Mouse (Mus musculus) cerebellum, postnatal 25 days (tissue): ENCODE results near the gene B3gnt4.

Experiments used
- DNase-seq, 2 experiments: peaks; one replicate each; pipeline ENCODE4 v3.0.0; 2021; ENCODE audit warnings: mixed read lengths in 2 of 2

Gene B3gnt4

DNA sequence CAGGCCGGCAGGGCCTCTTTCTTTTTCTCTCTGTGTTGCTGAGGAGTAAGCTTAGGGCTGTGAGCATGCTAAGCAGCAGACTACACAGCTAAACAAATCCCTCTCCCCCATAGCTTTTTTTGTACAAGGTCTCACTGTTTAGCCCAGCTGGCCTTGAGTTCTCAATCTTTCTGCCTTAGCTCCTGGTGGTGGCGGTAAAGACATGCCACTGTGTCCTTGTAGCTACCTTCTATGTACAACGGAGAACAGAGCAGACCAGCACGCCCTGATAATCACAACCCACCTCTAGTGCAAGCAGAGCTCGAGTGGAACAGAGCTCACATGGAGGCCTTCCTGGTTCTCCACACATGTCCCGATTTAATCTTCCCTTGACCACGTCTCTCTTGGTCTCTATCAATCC lies 18.4 kb downstream of the B3gnt4 start:
- peak in 1 of 2 experiments; percentile 2 for DNase-seq

GRCm38 (mm10) chr5:123530056-123530455 lies 19.8 kb downstream of the B3gnt4 start:
- peak in 1 of 2 experiments; percentile 2 for DNase-seq

DNA sequence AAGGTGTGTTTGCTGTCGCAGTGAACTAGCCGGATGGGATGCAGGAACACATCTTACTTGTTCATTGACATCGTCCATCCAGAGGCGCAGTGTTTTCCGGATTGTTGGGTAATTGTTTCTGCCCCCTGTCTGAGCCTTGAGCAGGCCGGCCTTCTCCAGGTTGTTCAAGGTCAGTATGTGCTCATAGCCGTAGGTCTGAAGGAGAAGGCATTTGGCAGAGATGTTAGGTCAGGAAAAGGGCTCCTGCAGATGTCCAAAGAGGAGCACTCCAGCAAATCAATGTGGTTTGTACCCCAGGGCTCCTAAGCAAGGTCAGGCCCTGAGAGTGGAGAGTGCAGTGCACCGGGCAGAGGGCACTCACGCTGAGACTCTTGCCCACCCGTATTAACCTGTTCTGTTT lies 23.5 kb downstream of the B3gnt4 start:
- peak in 1 of 2 experiments; percentile 3 for DNase-seq

GRCm38 (mm10) chr5:123555693-123556092 lies 45.4 kb downstream of the B3gnt4 start:
- DNase-seq = no peak

GRCm38 (mm10) chr5:123556451-123556850 lies 46.2 kb downstream of the B3gnt4 start:
- peak; percentile 86 to 92 for DNase-seq

DNA sequence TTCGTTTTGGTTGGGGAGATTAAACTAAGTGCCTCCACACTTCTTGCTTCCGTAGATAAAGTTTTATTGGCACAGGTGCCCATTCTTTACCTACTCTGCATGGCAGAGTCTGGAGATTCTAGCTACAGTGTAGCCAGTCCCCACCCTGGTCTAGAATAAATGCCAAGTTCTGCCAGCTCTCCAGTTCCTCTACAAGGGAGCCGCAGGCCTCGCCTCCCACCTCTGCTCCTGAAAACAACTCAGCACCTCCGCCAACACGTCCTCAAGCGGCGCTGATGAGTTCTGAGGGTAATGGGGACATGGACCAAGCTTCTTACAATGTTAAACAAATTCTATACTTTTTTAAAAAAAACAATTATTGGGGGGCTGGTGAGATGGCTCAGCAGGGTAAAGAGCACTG lies 49.3 kb downstream of the B3gnt4 start:
- no peak for DNase-seq

DNA sequence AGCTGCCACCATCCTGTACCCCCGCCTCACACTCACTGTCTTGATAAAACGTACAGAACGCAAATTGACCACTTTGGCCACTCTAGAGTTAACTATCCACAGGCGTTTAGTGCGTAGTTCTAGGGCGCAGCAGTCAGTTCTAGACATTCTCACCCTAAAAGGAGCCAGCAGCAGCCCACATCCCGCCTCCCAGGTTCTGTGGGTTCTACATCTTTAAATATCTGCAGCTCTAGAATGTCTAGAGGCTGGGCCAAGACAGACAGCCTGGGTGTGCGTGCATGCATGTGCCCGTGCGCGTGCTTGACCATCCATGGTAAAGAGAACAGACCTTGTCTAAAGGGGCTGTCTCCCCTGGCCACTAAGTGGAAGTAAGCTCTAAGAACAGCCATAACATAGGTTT lies 50.9 kb downstream of the B3gnt4 start:
- DNase-seq = no peak
